Mouse (Mus musculus) kidney, adult 2 months (tissue): ENCODE results near the gene Liph.

Experiments
- CTCF ChIP-seq: fragments of 200-500 bp; conservative IDR thresholded peaks from 2 replicates; pipeline ENCODE4 v1.5.1; 2011; ENCODE audit warnings: low read depth, mild to moderate bottlenecking, control low read depth, low read length, moderate library complexity, mixed read lengths; ENCODE audit not compliant: insufficient read depth, insufficient read length
- POLR2A ChIP-seq: fragments of 200-500 bp; IDR thresholded peaks from one replicate; pipeline ENCODE4 v1.6.1; 2011; ENCODE audit warnings: low read depth, low read length, control low read depth

GRCm38 (mm10) chr16:21998061-21998460 is 2.6 kb upstream of the Liph start:
- TF ChIP-seq POLR2A (no peak), CTCF (no peak)
